Mouse (Mus musculus): Measurements from ENCODE around the gene Bfsp2. TPM values are rescaled to one million over a fixed set of nuclear protein-coding genes. Genes with fewer than 3 reads are reported as not detected.

Bfsp2 gene
- total RNA-seq (2021): not detected in 2 replicates
- long read RNA-seq, experiment 1: 0 reads
- long read RNA-seq, experiment 2: 0 reads

DNA sequence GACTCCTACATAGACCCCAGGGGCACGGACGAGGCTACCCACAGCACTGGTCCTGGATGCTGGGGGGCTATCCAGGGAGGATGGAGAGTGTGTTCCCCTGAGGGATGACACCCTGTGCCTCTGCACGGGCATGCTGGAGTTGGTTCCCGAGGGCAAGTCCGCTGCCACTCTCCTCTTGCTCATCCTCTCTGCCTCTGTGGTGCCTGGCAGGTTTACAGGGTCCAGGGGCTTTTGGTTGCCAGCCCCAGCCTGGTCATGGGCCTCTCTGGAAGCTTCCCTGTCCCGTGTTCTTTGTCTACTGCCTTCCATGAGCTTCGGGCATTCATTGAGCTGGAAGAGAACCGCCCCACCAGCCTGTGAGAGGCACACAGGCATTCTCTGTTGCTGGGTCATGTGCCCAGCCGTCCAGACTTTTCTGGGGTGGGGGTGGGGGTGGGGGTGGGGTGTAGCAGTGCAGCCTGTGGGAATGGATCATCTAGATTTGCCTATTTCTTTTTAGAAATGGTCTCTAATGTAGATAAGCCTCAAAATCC is at the start of gene Bfsp2:
Gene Bfsp2, minus strand, starts transcription at position 377 of the 533 bp plus-strand sequence.
- DNase-seq: no peak

GRCm38 (mm10) chr9:103525041-103525537 is 44.9 kb upstream of the Bfsp2 start:
- no peak for DNase-seq

- no peak for DNase-seq
These were observed 44.4 kb upstream of the Bfsp2 start for GRCm38 (mm10) chr9:103524600-103524999.

GRCm38 (mm10) chr9:103523742-103524403 is 43.7 kb upstream of the Bfsp2 start:
- DNase-seq: no peak

DNA sequence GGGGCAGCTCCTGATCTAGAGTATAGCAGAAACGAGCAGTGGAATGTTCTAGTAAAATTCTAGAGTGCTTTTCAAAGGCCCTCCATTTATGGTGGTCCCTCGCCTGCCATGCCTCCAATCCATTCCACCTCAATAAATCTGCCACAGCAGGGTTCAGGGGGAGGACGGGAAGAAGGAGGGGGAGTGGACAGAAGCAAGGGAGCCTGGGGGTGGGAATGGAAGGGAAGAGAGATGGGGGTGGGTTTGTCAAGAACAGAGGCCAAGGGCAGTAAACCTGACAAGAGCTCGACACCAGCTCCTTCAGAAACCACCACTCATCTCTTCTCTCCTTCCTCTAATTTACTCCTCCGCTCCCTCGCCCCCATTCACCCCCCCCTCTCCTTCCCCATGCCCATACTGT is 42.8 kb upstream of the Bfsp2 start:
- DNase-seq: no peak

- no peak for DNase-seq
These were observed 33.7 kb upstream of the Bfsp2 start for GRCm38 (mm10) chr9:103513884-103514283.

DNA sequence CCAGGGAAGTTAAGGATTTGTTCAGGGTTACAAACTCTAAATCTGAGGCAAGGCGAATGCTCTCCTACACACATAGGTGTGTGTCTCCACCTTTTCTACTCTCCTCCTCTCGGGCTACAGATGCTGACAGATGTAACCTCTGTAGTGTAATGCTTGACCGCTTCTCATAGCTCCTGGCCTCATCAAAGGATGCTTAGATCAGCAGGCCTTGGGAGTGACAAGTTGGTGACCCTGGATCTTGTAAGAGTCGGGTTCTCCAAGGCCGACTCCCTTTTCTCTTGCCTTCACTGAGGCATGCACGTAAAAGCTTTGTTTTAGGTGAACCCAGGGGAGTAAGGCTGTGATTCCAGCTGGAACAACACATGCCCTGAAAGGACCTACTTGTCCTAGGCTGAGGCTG is 32.0 kb upstream of the Bfsp2 start:
- DNase-seq: no peak

GRCm38 (mm10) chr9:103506968-103507584 is 26.9 kb upstream of the Bfsp2 start:
- DNase-seq: no peak

DNA sequence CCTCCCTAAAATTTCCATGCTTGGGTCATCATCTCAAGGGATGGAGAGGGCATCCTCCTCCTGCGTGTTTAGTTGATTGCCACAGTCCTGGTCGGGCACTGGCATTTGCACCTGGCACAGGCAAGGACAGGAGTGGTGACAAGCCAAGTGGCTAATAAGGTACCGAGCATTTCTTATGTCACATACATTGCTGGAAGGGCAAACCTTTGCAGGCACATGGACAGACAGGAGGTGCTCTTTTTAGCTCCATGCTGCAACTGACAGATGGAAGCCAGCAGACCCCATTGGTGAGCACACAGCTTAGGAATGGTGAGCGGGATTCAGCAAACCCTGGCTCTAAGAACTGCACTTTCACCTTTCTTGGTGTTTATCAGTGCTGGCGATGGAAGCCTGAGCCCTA is 24.8 kb upstream of the Bfsp2 start:
- no peak for DNase-seq

DNA sequence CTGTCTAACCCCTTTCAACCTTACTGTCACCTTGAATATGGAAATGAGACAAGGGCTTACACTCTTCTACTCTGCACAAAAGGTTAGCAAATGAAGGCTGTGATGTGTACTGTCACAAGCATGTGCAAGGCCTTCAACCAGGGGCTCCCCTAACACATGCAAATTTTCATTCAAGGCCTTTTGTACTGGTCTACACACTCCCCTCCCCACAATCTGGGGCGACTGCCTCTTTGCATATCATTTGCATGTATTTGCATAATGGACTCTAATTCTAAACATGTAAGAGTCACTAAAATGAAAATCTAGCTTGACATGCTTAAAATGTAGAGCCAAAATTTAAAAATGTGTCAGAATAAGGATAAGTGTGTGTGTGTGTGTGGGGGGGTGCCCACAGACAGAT is 24.4 kb upstream of the Bfsp2 start:
- no peak for DNase-seq

DNA sequence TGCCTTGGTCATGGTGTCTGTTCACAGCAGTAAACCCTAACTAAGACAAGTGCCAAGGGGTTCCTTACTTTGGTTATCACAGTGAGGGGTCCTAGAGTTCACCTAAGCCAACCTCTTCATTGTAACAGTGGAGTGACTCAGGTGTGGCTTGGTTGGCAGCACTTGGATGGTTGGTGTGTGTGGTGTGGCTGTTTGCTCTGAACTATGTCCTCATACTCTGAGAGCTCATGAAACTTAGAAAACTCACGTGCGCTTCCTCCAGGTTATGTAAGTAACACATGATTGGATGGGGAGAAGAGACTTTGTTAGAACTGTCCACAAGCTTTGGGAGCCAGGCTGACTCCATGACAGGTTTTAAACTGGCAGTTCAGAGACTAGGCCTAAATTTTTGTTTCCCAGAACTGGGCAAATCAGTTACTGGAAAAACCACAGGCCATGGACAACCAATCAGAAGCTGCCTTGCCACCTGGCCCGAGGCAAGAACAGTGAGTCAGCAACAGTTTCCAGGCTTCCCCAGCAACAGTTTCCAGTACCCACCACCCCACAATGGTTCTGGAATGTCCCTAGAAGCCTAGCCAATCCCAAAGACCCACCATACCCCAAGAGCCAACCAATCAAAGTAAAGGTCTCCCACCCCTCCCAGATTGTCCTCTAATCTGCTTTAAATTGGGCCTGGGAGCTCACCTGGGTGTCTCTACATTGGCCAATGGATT is 23.5 kb upstream of the Bfsp2 start:
- DNase-seq: no peak

DNA sequence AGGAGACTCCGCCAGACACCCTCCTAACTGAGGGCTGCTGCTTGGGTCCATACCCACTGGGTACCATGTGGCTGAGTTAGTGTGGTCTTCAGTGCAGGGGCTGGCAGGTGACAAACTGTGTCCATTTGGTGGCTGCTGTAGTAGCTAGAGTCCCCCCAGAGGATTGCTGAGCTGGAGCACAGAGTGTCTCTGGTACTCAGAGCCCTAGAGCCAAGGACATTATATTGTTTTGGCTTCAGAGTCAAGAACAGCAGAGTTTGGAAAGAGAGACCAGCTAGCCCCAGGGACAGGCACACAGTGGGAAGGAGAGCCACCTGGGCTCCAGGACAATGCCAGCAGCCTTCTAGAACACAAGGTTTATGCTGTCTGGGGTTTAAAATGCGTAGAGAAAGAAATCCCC is 22.4 kb upstream of the Bfsp2 start:
- no peak for DNase-seq

GRCm38 (mm10) chr9:103501861-103502364 is 21.7 kb upstream of the Bfsp2 start:
- DNase-seq: no peak

DNA sequence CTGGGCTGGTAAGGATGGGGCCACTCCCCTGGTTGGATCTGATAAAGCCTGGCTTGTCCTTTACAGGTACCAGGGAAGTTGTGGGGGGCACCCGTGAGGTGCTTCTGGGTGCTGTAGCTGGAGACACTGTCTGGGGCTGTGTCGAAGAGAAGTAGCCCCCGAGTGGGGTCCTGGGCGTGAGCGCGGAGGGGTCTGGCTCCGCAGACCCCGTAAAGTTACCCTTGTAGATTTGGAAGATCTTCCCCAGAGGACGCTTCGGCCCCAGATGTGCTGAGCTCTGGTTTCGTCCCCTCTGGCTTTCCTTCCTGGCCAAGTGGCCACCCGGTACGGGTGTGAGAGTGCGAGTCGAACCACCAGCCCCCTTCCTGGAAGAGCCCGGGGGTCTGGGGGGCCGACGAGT is 19.1 kb upstream of the Bfsp2 start:
- no peak for DNase-seq

DNA sequence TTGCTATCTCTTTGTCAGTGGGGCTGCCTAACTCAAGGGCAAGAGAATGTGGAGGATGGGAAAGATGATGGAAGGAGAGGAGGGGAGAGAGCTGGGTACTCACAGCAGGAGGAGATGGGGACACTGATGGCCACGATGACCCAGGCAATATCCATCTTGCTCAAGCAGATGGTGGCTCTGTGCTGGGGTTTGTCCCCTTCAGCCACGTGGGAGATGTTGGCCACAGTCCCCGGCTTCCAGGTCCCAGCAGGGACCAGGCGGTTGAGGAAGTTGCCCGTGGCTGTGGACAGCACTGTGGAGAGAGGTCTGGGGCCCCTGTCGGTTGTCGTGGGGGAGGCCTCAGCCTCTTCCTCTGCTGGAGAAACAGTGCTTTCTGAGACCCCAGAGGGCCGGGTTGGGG is 18.5 kb upstream of the Bfsp2 start:
- no peak for DNase-seq

- no peak for DNase-seq
These were observed 15.2 kb upstream of the Bfsp2 start for GRCm38 (mm10) chr9:103495391-103495790.

GRCm38 (mm10) chr9:103494346-103495020 is 14.3 kb upstream of the Bfsp2 start:
- DNase-seq: peak; percentile 90

GRCm38 (mm10) chr9:103491985-103492384 is 11.8 kb upstream of the Bfsp2 start:
- no peak for DNase-seq

GRCm38 (mm10) chr9:103490439-103490838 is 10.2 kb upstream of the Bfsp2 start:
- peak; percentile 89 for DNase-seq

DNA sequence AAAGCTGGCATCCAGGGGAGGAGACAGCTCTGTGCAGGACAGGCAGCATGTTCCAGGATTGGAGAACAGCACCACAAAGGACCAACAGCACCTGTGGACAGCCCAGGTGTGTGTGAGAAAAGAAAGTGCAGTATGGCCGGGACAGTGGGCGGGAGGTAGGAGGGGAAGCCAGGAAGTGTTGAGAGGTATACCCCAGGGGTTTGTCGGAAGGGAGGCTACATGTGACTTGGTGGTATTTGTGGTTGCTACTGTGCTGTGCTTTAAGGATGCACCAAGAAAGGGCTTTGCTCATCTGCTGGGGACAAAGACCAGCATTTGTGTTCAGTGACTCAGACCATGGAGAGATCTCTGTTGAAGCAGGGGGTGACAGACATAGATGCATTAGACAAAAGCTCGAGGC is 9.7 kb upstream of the Bfsp2 start:
- DNase-seq: no peak

DNA sequence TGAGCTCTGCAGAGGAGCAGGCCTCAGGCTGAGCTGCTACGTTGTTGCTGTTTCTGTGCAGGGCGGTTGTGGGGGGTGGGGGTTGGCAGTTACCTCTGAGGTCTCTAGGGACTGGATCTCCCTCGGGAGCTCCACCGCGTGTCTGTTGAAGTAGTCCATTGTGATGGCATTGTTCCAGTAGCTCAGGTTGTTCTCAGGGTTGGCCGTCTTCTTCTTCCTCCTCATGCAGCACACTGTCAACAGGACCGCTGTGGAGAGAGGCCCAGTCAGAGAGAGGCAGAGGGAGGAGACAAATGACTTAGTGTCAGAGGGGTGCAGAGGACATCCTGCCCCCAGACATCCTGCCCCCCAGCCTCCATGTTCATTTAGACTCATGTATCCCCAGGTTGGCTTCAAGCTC is 8.9 kb upstream of the Bfsp2 start:
- no peak for DNase-seq

DNA sequence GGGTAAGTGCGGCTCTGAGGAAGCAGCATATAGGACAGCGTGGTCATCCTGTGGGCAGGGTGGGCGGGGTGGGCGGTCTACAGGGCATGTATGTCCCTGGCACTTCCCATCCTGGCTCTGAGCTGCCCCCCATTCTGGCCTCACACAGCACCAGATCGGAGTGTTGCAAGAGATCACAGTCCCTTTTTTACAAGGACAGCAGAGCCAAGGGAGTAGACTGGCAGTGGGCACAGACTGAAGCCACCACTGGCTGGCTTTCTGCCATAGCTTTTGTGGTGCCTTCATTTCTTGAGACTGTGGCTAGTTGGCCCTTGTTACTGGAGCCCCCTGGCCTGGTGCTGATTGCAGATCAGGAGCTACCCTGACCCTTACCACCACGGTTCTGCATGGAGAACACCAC is 6.0 kb upstream of the Bfsp2 start:
- DNase-seq: no peak
